Mouse (Mus musculus) G1E (cell line): Measurements from ENCODE around the gene Tbc1d5. TPM values are rescaled to one million over a fixed set of nuclear protein-coding genes. Genes with fewer than 3 reads are reported as not detected.

ENCODE experiments used
- ATAC-seq: 2 replicates; pipeline ENCODE4 v1.8.0; 2016; ENCODE audit warnings: mild to moderate bottlenecking; ENCODE audit not compliant: insufficient number of reproducible peaks, poor library complexity, low FRiP score, severe bottlenecking; ENCODE audit errors: extremely low read depth
- DNase-seq: peaks from one replicate; pipeline ENCODE4 v3.0.0; 2012; ENCODE audit warnings: low spot score
- H3K27me3 ChIP-seq: 2 replicates; pipeline ENCODE4 v1.6.1; 2012; ENCODE audit warnings: mild to moderate bottlenecking, low read length, inconsistent platforms; ENCODE audit not compliant: insufficient read depth
- H3K36me3 ChIP-seq: replicated peaks from 2 replicates; pipeline ENCODE3; 2012; ENCODE audit warnings: mild to moderate bottlenecking, inconsistent platforms
- H3K4me1 ChIP-seq: 2 replicates; pipeline ENCODE4 v1.6.1; 2012; ENCODE audit warnings: low read depth, low read length, inconsistent platforms, mixed read lengths; ENCODE audit not compliant: insufficient read depth
- H3K4me3 ChIP-seq: 2 replicates; pipeline ENCODE4 v1.5.1; 2012; ENCODE audit warnings: low read depth, mild to moderate bottlenecking, inconsistent platforms, low read length, moderate library complexity, mixed read lengths
- H3K9me3 ChIP-seq: replicated peaks from 2 replicates; pipeline ENCODE4 v1.6.1; 2012; ENCODE audit warnings: inconsistent platforms
- CTCF ChIP-seq: IDR thresholded peaks from 2 replicates; pipeline ENCODE4 v1.5.1; 2012; ENCODE audit warnings: low read depth, low read length, inconsistent platforms, mixed read lengths
- GATA1 ChIP-seq: IDR thresholded peaks from 2 replicates; pipeline ENCODE4 v1.6.1; 2012; ENCODE audit warnings: borderline replicate concordance, low read length, inconsistent platforms, mixed read lengths
- GATA2 ChIP-seq: IDR thresholded peaks from 2 replicates; pipeline ENCODE4 v1.6.1; 2012; ENCODE audit warnings: low read depth, low read length, inconsistent platforms, borderline replicate concordance
- POLR2AphosphoS5 ChIP-seq: IDR thresholded peaks from 2 replicates; pipeline ENCODE4 v1.6.1; 2012; ENCODE audit warnings: low read depth, low read length, inconsistent platforms; ENCODE audit not compliant: insufficient replicate concordance
- TAL1 ChIP-seq: conservative IDR thresholded peaks from 2 replicates; pipeline ENCODE4 v1.6.1; 2012; ENCODE audit warnings: low read depth, low read length, inconsistent platforms, mixed read lengths
- polyA plus RNA-seq: library from polyadenylated mRNA; stranded (reverse); fragments of >175 nt; gene quantifications from 2 replicates; pipeline ENCODE4 v1.2.3, GENCODE M21; 2012
- total RNA-seq, 2 experiments: library from RNA; stranded (forward) in 1 of 2; stranded (reverse) in 1 of 2; fragments of 200-1000 nt in 1 of 2; fragments of >200 nt in 1 of 2; fragmentation: Nextera tagmentation in 1 of 2; gene quantifications; 2 replicates each; pipeline ENCODE4 v1.2.3; 2014 to 2017

Tbc1d5 gene
- total and polyA plus RNA-seq, 3 experiments, result 11.8 to 64.6 (median 21.5) TPM

- Histone ChIP-seq H3K4me3 (no peak overlapping the region), H3K4me1 (no peaks in the 10 kb centered on the region), H3K9me3 (no peaks in the 10 kb centered on the region), H3K36me3 (peaks cover 5% of the 10 kb centered on the region), H3K27me3 (no peaks in the 10 kb centered on the region)
- DNase-seq (no peak), ATAC-seq (no peak)
- no peak for TF ChIP-seq GATA2
- no peak for TF ChIP-seq GATA1
- no peak for TF ChIP-seq POLR2AphosphoS5
- TF ChIP-seq TAL1, result no peak
- no peak for TF ChIP-seq CTCF
Measured at GRCm38 (mm10) chr17:50853220-50853619, 325.9 kb downstream of the Tbc1d5 start.

DNA sequence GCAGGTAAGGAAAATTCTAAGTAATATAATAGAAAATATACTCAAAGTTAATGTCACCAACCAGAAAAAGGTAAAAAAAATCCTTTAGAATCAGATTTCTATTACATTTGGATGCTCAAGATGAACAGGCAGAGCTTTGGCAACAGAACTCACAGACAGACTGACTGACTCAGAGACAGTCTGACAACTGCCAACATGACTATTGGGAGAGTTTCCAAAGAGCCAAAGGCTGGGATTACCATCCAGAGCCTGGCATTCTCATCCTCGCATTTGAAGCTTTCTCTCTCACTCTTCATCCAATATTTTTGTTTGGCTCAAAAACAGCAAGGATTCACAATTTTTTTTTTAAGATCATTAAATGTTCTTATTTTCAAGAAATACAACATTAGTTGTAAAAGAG is 327.8 kb downstream of the Tbc1d5 start:
- ATAC-seq (no peak), DNase-seq (no peak)
- Histone ChIP-seq H3K36me3 (peaks cover 4% of the 10 kb centered on the region), H3K9me3 (no peaks in the 10 kb centered on the region), H3K27me3 (no peaks in the 10 kb centered on the region), H3K4me3 (no peak overlapping the region), H3K4me1 (no peaks in the 10 kb centered on the region)
- TF ChIP-seq GATA2, result no peak
- TF ChIP-seq POLR2AphosphoS5, result no peak
- no peak for TF ChIP-seq GATA1
- no peak for TF ChIP-seq CTCF
- TF ChIP-seq TAL1, result no peak

GRCm38 (mm10) chr17:50814089-50814488 is 365.1 kb downstream of the Tbc1d5 start:
- Histone ChIP-seq H3K27me3 (no peaks in the 10 kb centered on the region), H3K4me3 (no peak overlapping the region), H3K4me1 (no peaks in the 10 kb centered on the region), H3K36me3 (peaks cover 16% of the 10 kb centered on the region), H3K9me3 (no peaks in the 10 kb centered on the region)
- DNase-seq, result no peak
- no peak for ATAC-seq
- TF ChIP-seq TAL1 (no peak), GATA2 (no peak), POLR2AphosphoS5 (no peak), CTCF (no peak), GATA1 (no peak)

DNA sequence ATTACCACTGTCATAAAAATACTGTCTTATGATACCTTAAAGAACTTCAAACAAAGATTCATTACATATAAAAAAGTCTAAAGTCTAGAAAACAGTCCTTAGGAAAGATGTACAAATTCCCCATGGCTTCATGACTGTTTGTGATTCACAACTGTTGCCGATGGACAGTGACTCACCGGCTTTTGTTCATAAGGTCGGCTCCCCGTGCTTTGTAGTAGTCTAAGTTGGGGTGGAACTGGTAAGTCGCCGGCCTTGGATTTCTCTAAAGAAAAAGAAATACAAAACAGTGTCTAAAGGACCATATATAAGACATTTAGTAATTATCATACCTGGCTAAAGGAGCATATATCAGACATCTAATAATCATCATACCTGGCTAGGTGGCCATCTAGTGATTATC is 365.6 kb downstream of the Tbc1d5 start:
- H3K4me3 ChIP-seq, result no peak overlapping the region
- H3K36me3 ChIP-seq, result peaks cover 20% of the 10 kb centered on the region
- H3K9me3 ChIP-seq, result no peaks in the 10 kb centered on the region
- H3K27me3 ChIP-seq, result no peaks in the 10 kb centered on the region
- H3K4me1 ChIP-seq, result no peaks in the 10 kb centered on the region
- DNase-seq (no peak), ATAC-seq (no peak)
- TF ChIP-seq CTCF, result no peak
- no peak for TF ChIP-seq GATA2
- TF ChIP-seq TAL1, result no peak
- TF ChIP-seq GATA1, result no peak
- no peak for TF ChIP-seq POLR2AphosphoS5

- H3K36me3 ChIP-seq, result peaks cover 13% of the 10 kb centered on the region
- TF ChIP-seq TAL1 (no peak), CTCF (no peak), POLR2AphosphoS5 (no peak), GATA2 (no peak), GATA1 (no peak)
- H3K9me3 ChIP-seq, result no peaks in the 10 kb centered on the region
- DNase-seq (no peak), ATAC-seq (no peak)
- no peak overlapping the region for H3K4me3 ChIP-seq
- no peaks in the 10 kb centered on the region for H3K27me3 ChIP-seq
- H3K4me1 ChIP-seq, result no peaks in the 10 kb centered on the region
Measured at GRCm38 (mm10) chr17:50805631-50806030, 373.5 kb downstream of the Tbc1d5 start.

DNA sequence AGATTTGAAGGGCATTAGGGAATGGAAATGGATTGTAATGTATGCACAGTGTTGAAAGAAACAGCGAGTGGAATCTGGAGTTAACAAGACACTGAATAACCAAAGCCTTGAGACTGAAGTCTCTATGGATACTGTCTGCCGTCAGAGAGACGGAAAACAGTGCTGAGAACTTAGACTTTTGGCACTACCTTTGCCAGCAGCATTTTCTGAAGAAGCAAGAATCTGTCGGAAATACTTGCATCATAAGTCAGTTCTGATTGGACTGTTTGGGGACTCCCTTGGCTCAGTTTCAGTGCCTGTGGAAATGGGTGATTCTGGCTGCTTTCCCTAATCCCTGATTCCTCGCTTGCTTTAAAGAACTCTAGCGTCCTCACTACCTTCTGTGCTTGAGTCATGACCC is 375.9 kb downstream of the Tbc1d5 start:
- no peak for DNase-seq
- no peaks in the 10 kb centered on the region for H3K9me3 ChIP-seq
- no peaks in the 10 kb centered on the region for H3K4me1 ChIP-seq
- H3K36me3 ChIP-seq, result peaks cover 13% of the 10 kb centered on the region
- H3K4me3 ChIP-seq, result no peak overlapping the region
- H3K27me3 ChIP-seq, result no peaks in the 10 kb centered on the region
- TF ChIP-seq GATA1 (no peak), TAL1 (no peak)
- ATAC-seq, result no peak

- DNase-seq (no peak), ATAC-seq (no peak)
- TF ChIP-seq GATA2 (no peak), CTCF (no peak), POLR2AphosphoS5 (no peak), TAL1 (no peak), GATA1 (no peak)
- Histone ChIP-seq H3K27me3 (no peaks in the 10 kb centered on the region), H3K4me3 (no peak overlapping the region), H3K9me3 (no peaks in the 10 kb centered on the region), H3K4me1 (no peaks in the 10 kb centered on the region), H3K36me3 (peaks cover 16% of the 10 kb centered on the region)
Measured at GRCm38 (mm10) chr17:50802380-50802779, 376.8 kb downstream of the Tbc1d5 start.
